Comparison of ENCODE assay signal across 8 mouse cellular contexts in the genomic region with DNA sequence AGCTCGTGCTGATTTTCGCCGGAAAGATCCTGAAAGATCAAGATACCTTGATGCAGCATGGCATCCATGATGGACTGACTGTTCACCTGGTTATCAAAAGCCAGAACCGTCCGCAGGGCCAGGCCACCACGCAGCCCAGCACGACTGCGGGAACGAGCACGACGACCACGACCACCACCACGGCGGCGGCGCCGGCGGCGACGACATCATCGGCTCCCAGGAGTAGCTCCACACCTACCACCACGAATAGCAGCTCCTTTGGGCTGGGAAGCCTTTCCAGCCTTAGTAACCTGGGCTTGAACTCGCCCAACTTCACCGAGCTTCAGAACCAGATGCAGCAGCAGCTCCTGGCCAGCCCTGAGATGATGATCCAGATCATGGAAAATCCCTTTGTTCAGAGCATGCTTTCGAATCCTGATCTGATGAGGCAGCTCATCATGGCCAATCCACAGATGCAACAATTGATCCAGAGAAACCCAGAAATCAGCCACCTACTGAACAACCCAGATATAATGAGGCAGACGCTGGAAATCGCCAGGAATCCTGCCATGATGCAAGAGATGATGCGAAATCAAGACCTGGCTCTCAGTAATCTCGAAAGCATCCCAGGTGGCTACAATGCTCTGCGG. TPM values are rescaled to one million over a fixed set of nuclear protein-coding genes. Genes with fewer than 3 reads are reported as not detected.
DNase-seq lines count a peak whose midpoint lies in the region; ATAC-seq and TF ChIP-seq lines count a peak whose summit lies in the region.

No protein-coding gene starts in this region.

- peak overlapping the region; percentile 91 for H3K9ac ChIP-seq in forebrain, embryonic 13.5 days
- H3K9ac ChIP-seq in hindbrain, embryonic 16.5 days (ENCODE audit: low read depth, low read length) = peak overlapping the region; percentile 84
- peak overlapping the region; percentile 64; the same call in 1 of the 2 replicates for H3K9ac ChIP-seq in limb, embryonic 15.5 days

- TF ChIP-seq POLR2A in cerebellum, adult 2 months (IDR thresholded peaks at IDR 0.05; ENCODE audit: borderline replicate concordance, insufficient read depth, low read length) = no peak

- WGBS in cerebellum, adult 2 months = 11% methylated on average over 30 of the region's 30 CpGs
- 38% methylated on average over 30 of the region's 30 CpGs for WGBS in forebrain, embryonic 13.5 days
- 17% methylated on average over 30 of the region's 30 CpGs for WGBS in hindbrain, embryonic 16.5 days
- 30% methylated on average over 30 of the region's 30 CpGs for WGBS in limb, embryonic 15.5 days

- H3K4me1 ChIP-seq in cerebellum, adult 2 months (ENCODE audit: control insufficient read depth, insufficient read depth, low read length) = no peaks in the 10 kb centered on the region
- peaks cover 5% of the 10 kb centered on the region; the same call in 1 of the 2 replicates for H3K4me1 ChIP-seq in forebrain, embryonic 13.5 days
- H3K4me1 ChIP-seq in hindbrain, embryonic 16.5 days (ENCODE audit: control insufficient read depth, insufficient read depth, low read depth, low read length) = no peaks in the 10 kb centered on the region
- peaks cover 4% of the 10 kb centered on the region; the same call in 1 of the 2 replicates for H3K4me1 ChIP-seq in limb, embryonic 15.5 days

- H3K4me3 ChIP-seq in cerebellum, adult 2 months (replicated peaks; ENCODE audit: insufficient read depth, low read depth, low read length) = peak overlapping the region; percentile 80
- peak overlapping the region; percentile 70 for H3K4me3 ChIP-seq in forebrain, embryonic 13.5 days
- peak overlapping the region; percentile 61 for H3K4me3 ChIP-seq in hindbrain, embryonic 16.5 days (ENCODE audit: low read length)
- peak overlapping the region; percentile 58 for H3K4me3 ChIP-seq in limb, embryonic 15.5 days

- CTCF ChIA-PET in Patski (lab: Charles Lee) = interaction anchor here (1.1 kb wide), 1 partner anchor 80 kb away, joined by 3 read pairs; no protein-coding TSS in a partner anchor

- ATAC-seq in Patski = peak; percentile 13
- ATAC-seq in forebrain, embryonic 13.5 days = peak; percentile 25
- ATAC-seq in hindbrain, embryonic 16.5 days = peak; percentile 3
- no peak for ATAC-seq in limb, embryonic 15.5 days (ENCODE audit: insufficient number of reproducible peaks, low FRiP score, low TSS enrichment, low read depth)

- peak overlapping the region; percentile 73 for H3K4me2 ChIP-seq in forebrain, embryonic 13.5 days
- H3K4me2 ChIP-seq in hindbrain, embryonic 16.5 days (ENCODE audit: low read length) = peak overlapping the region; percentile 72
- H3K4me2 ChIP-seq in limb, embryonic 15.5 days = peak overlapping the region; percentile 63

- peak overlapping the region; percentile 96 for H3K27ac ChIP-seq in cerebellum, adult 2 months (ENCODE audit: insufficient read depth, low read length)
- peak overlapping the region; percentile 97 for H3K27ac ChIP-seq in forebrain, embryonic 13.5 days
- peak overlapping the region; percentile 96 for H3K27ac ChIP-seq in hindbrain, embryonic 16.5 days (ENCODE audit: low read depth, low read length)
- H3K27ac ChIP-seq in limb, embryonic 15.5 days = peak overlapping the region; percentile 96

- DNase-seq in cerebellum, adult 2 months = peak; percentile 20 to 38
- no peak for DNase-seq in cerebellum, adult 11 months
- DNase-seq in Patski (ENCODE audit: low read depth, low spot score) = no peak
- DNase-seq in neural tube, embryonic 10.5 days (ENCODE audit: extremely low spot score, low spot score) = peak; percentile 28
- DNase-seq in yolk sac, embryonic 10.5 days (ENCODE audit: low spot score) = peak; percentile 32

- no peaks in the 10 kb centered on the region for H3K27me3 ChIP-seq in cerebellum, adult 2 months (ENCODE audit: control insufficient read depth, insufficient read depth, low read length)
- H3K27me3 ChIP-seq in Patski = peaks cover 13% of the 10 kb centered on the region
- no peaks in the 10 kb centered on the region for H3K27me3 ChIP-seq in forebrain, embryonic 13.5 days
- H3K27me3 ChIP-seq in hindbrain, embryonic 16.5 days (replicated peaks; ENCODE audit: control insufficient read depth, insufficient read depth, low read length) = no peaks in the 10 kb centered on the region
- no peaks in the 10 kb centered on the region for H3K27me3 ChIP-seq in limb, embryonic 15.5 days

- in situ Hi-C loops in Patski (cut with MboI; ENCODE audit: low pct_unique_long_range_greater_than_20kb) = no loop called here

- H3K36me3 ChIP-seq in forebrain, embryonic 13.5 days (ENCODE audit: poor library complexity, severe bottlenecking) = peaks cover 6% of the 10 kb centered on the region; the same call in 1 of the 2 replicates
- no peaks in the 10 kb centered on the region for H3K36me3 ChIP-seq in hindbrain, embryonic 16.5 days (ENCODE audit: control insufficient read depth, insufficient read depth, low read length)
- H3K36me3 ChIP-seq in limb, embryonic 15.5 days = no peaks in the 10 kb centered on the region

- TF ChIP-seq CTCF in cerebellum, adult 2 months (IDR thresholded peaks at IDR 0.05; ENCODE audit: borderline replicate concordance, insufficient read depth, low read depth, low read length) = no peak
- TF ChIP-seq CTCF in Patski (IDR thresholded peaks at IDR 0.05) = no peak

- H3K9me3 ChIP-seq in forebrain, embryonic 13.5 days (replicated peaks) = no peaks in the 10 kb centered on the region
- H3K9me3 ChIP-seq in hindbrain, embryonic 16.5 days (ENCODE audit: control insufficient read depth, low read length) = peaks cover 2% of the 10 kb centered on the region; the same call in 1 of the 2 replicates
- H3K9me3 ChIP-seq in limb, embryonic 15.5 days = no peaks in the 10 kb centered on the region

- POLR2A ChIA-PET in Patski (lab: Charles Lee) = interaction anchor here (1.0 kb wide), 1 partner anchor 42 kb away, joined by 3 read pairs; no protein-coding TSS in a partner anchor

RNA-seq across cellular contexts. Expression of gene Ubqln2, which starts 0.8 kb away (rescaled TPM):
- polyA plus RNA-seq in cerebellum, adult 2 months (2012; rRNA removed) = 116 and 129 TPM in 2 replicates
- 66.4 TPM for polyA plus RNA-seq in Patski (2021)
- polyA plus RNA-seq in forebrain, embryonic 13.5 days (2015; fragmentation: Nextera tagmentation; extraction: Ambion mirVana) = 45.3 and 48.5 TPM in 2 replicates
- polyA plus RNA-seq in hindbrain, embryonic 16.5 days (2015; fragmentation: Nextera tagmentation; extraction: Ambion mirVana) = 37.7 and 42.9 TPM in 2 replicates
- polyA plus RNA-seq in limb, embryonic 15.5 days (2015; fragmentation: Nextera tagmentation; extraction: Ambion mirVana) = 13.7 and 16.8 TPM in 2 replicates

RNA-seq across cellular contexts. Expression of gene Cypt3, which starts 59.6 kb away (rescaled TPM):
- not detected in 2 replicates for polyA plus RNA-seq in cerebellum, adult 2 months (2012; rRNA removed)
- not detected for polyA plus RNA-seq in Patski (2021)
- polyA plus RNA-seq in forebrain, embryonic 13.5 days (2015; fragmentation: Nextera tagmentation; extraction: Ambion mirVana) = not detected in 2 replicates
- polyA plus RNA-seq in hindbrain, embryonic 16.5 days (2015; fragmentation: Nextera tagmentation; extraction: Ambion mirVana) = not detected in 2 replicates
- polyA plus RNA-seq in limb, embryonic 15.5 days (2015; fragmentation: Nextera tagmentation; extraction: Ambion mirVana) = not detected in 2 replicates

Comparison
In these comparisons a context has a peak if more than half of its experiments do, and no peak if none do; other contexts are left out.
1. DNase-seq: peak in cerebellum, adult 2 months (2 of 2), neural tube, embryonic 10.5 days (single experiment) and yolk sac, embryonic 10.5 days (single experiment); none in cerebellum, adult 11 months (single experiment) and Patski (single experiment).
2. Peak in every context shown above with its lines, with median percentiles within 50 percentile points of each other: H3K27ac ChIP-seq, H3K4me3 ChIP-seq, H3K4me2 ChIP-seq and H3K9ac ChIP-seq.